Mouse (Mus musculus): ENCODE data around the gene Bmi1. TPM values are rescaled to one million over a fixed set of nuclear protein-coding genes. Genes with fewer than 3 reads are reported as not detected.

The Bmi1 gene
- polyA plus RNA-seq, 1 experiment = 9.0 TPM

DNA sequence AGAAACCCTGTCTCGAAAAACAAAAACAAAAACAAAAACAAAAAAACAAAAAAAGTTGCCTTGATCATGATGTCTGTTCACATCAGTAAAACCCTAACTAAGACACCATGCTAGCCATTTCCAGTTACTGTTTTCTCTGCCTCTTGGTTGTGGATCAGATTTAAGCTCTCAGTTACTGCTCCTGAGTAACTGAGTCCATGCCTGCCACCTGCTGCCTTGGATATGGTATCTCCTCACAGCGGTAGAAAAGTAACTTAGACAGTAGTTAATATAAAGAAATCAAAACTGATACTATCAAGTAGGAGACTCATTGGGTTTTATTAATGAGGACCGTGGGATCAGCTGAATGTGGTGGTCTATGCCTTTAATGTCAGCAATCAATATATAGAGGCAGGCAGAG lies 37.5 kb downstream of the Bmi1 start:
- Histone ChIP-seq H3K27ac (ENCODE audit: insufficient read depth, low read length) (no peak overlapping the region), H3K36me3 (ENCODE audit: control insufficient read depth, insufficient read depth, low read length) (no peaks in the 10 kb centered on the region), H3K4me3 (ENCODE audit: extremely low read depth, insufficient read depth, insufficient read length) (no peak overlapping the region), H3K4me1 (ENCODE audit: control insufficient read depth, insufficient read depth, insufficient read length) (no peaks in the 10 kb centered on the region), H3K27me3 (ENCODE audit: control insufficient read depth, insufficient read depth, low read length) (no peaks in the 10 kb centered on the region)
- WGBS = 80% methylated on average over 3 of the region's 3 CpGs
- TF ChIP-seq CTCF (IDR thresholded peaks at IDR 0.05; ENCODE audit: extremely low read depth, insufficient read depth, insufficient read length, insufficient replicate concordance) = no peak
- TF ChIP-seq POLR2A (IDR thresholded peaks at IDR 0.05; ENCODE audit: low read depth, low read length) = no peak
- no peak for DNase-seq (ENCODE audit: low read depth in 1 of 2, low spot score in 2 of 2)

DNA sequence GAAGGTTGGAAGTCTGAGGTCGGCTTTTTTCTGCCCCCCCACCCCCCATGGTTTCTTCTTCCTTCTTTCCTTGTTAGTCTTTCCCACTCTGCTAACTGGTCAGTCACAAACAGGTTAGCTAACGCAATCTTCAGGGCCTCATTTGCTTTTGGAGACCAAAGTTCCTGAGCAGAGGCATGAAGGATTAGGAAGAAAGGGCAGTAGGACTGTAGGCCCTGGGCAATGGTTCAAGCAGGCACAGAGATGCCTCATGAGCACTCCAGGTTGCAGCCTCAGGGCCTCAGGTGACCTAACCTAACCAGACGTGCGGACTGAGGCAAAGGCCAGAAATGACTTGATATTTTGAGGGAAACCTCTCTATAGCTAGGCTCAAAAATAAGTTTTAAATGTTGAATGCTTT lies 41.7 kb downstream of the Bmi1 start:
- WGBS = 88% methylated on average over 4 of the region's 4 CpGs
- Histone ChIP-seq H3K4me3 (ENCODE audit: extremely low read depth, insufficient read depth, insufficient read length) (no peak overlapping the region), H3K4me1 (ENCODE audit: control insufficient read depth, insufficient read depth, insufficient read length) (no peaks in the 10 kb centered on the region), H3K27ac (ENCODE audit: insufficient read depth, low read length) (no peak overlapping the region), H3K36me3 (ENCODE audit: control insufficient read depth, insufficient read depth, low read length) (no peaks in the 10 kb centered on the region), H3K27me3 (ENCODE audit: control insufficient read depth, insufficient read depth, low read length) (no peaks in the 10 kb centered on the region)
- DNase-seq (ENCODE audit: low read depth in 1 of 2, low spot score in 2 of 2) = no peak
- TF ChIP-seq CTCF (IDR thresholded peaks at IDR 0.05; ENCODE audit: extremely low read depth, insufficient read depth, insufficient read length, insufficient replicate concordance) = no peak

- TF ChIP-seq CTCF (IDR thresholded peaks at IDR 0.05; ENCODE audit: extremely low read depth, insufficient read depth, insufficient read length, insufficient replicate concordance) = no peak
- no peak for TF ChIP-seq POLR2A (IDR thresholded peaks at IDR 0.05; ENCODE audit: low read depth, low read length)
- Histone ChIP-seq H3K27me3 (ENCODE audit: control insufficient read depth, insufficient read depth, low read length) (no peaks in the 10 kb centered on the region), H3K27ac (ENCODE audit: insufficient read depth, low read length) (no peak overlapping the region), H3K4me3 (ENCODE audit: extremely low read depth, insufficient read depth, insufficient read length) (no peak overlapping the region), H3K4me1 (ENCODE audit: control insufficient read depth, insufficient read depth, insufficient read length) (no peaks in the 10 kb centered on the region), H3K36me3 (ENCODE audit: control insufficient read depth, insufficient read depth, low read length) (no peaks in the 10 kb centered on the region)
- no peak for DNase-seq (ENCODE audit: low read depth in 1 of 2, low spot score in 2 of 2)
- 80% methylated on average over 3 of the region's 3 CpGs for WGBS
Measured at GRCm38 (mm10) chr2:18722208-18722830, 45.5 kb downstream of the Bmi1 start.

GRCm38 (mm10) chr2:18724462-18724861 lies 47.6 kb downstream of the Bmi1 start:
- Histone ChIP-seq H3K4me1 (ENCODE audit: control insufficient read depth, insufficient read depth, insufficient read length) (no peaks in the 10 kb centered on the region), H3K27ac (ENCODE audit: insufficient read depth, low read length) (no peak overlapping the region), H3K36me3 (ENCODE audit: control insufficient read depth, insufficient read depth, low read length) (no peaks in the 10 kb centered on the region), H3K4me3 (ENCODE audit: extremely low read depth, insufficient read depth, insufficient read length) (no peak overlapping the region), H3K27me3 (ENCODE audit: control insufficient read depth, insufficient read depth, low read length) (no peaks in the 10 kb centered on the region)
- WGBS = 46% methylated on average over 1 of the region's 1 CpGs
- DNase-seq (ENCODE audit: low read depth in 1 of 2, low spot score in 2 of 2) = no peak
- TF ChIP-seq CTCF (IDR thresholded peaks at IDR 0.05; ENCODE audit: extremely low read depth, insufficient read depth, insufficient read length, insufficient replicate concordance) (no peak), POLR2A (IDR thresholded peaks at IDR 0.05; ENCODE audit: low read depth, low read length) (no peak)

DNA sequence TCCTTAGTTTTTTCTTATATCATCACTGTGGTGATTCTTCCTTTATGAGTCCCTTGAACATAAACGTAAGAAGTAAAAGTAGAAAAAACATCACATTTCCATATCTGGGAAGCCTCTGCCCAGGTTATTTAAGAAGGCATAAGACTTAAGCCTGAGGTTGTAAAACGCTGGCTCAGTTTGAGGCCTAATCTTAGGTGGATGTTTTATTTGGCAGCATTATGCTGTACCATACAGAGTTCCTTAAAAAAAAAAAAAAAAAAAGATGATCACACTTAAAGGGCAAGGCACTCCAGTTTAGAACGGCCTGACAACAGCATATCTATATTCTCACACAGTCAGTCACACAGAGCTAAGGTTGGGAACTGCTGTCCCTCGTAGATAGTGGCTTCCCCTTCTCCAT lies 49.1 kb downstream of the Bmi1 start:
- 84% methylated on average over 4 of the region's 4 CpGs for WGBS
- DNase-seq (ENCODE audit: low read depth in 1 of 2, low spot score in 2 of 2) = no peak
- Histone ChIP-seq H3K27me3 (ENCODE audit: control insufficient read depth, insufficient read depth, low read length) (no peaks in the 10 kb centered on the region), H3K36me3 (ENCODE audit: control insufficient read depth, insufficient read depth, low read length) (no peaks in the 10 kb centered on the region), H3K27ac (ENCODE audit: insufficient read depth, low read length) (no peak overlapping the region), H3K4me3 (ENCODE audit: extremely low read depth, insufficient read depth, insufficient read length) (no peak overlapping the region), H3K4me1 (ENCODE audit: control insufficient read depth, insufficient read depth, insufficient read length) (no peaks in the 10 kb centered on the region)
- TF ChIP-seq CTCF (IDR thresholded peaks at IDR 0.05; ENCODE audit: extremely low read depth, insufficient read depth, insufficient read length, insufficient replicate concordance) (no peak), POLR2A (IDR thresholded peaks at IDR 0.05; ENCODE audit: low read depth, low read length) (no peak)

GRCm38 (mm10) chr2:18731718-18732117 lies 54.9 kb downstream of the Bmi1 start:
- Histone ChIP-seq H3K27ac (ENCODE audit: insufficient read depth, low read length) (no peak overlapping the region), H3K4me1 (ENCODE audit: control insufficient read depth, insufficient read depth, insufficient read length) (no peaks in the 10 kb centered on the region), H3K27me3 (ENCODE audit: control insufficient read depth, insufficient read depth, low read length) (no peaks in the 10 kb centered on the region), H3K36me3 (ENCODE audit: control insufficient read depth, insufficient read depth, low read length) (no peaks in the 10 kb centered on the region), H3K4me3 (ENCODE audit: extremely low read depth, insufficient read depth, insufficient read length) (no peak overlapping the region)
- 82% methylated on average over 9 of the region's 9 CpGs for WGBS
- TF ChIP-seq CTCF (IDR thresholded peaks at IDR 0.05; ENCODE audit: extremely low read depth, insufficient read depth, insufficient read length, insufficient replicate concordance) (no peak), POLR2A (IDR thresholded peaks at IDR 0.05; ENCODE audit: low read depth, low read length) (no peak)
- no peak for DNase-seq (ENCODE audit: low read depth in 1 of 2, low spot score in 2 of 2)

DNA sequence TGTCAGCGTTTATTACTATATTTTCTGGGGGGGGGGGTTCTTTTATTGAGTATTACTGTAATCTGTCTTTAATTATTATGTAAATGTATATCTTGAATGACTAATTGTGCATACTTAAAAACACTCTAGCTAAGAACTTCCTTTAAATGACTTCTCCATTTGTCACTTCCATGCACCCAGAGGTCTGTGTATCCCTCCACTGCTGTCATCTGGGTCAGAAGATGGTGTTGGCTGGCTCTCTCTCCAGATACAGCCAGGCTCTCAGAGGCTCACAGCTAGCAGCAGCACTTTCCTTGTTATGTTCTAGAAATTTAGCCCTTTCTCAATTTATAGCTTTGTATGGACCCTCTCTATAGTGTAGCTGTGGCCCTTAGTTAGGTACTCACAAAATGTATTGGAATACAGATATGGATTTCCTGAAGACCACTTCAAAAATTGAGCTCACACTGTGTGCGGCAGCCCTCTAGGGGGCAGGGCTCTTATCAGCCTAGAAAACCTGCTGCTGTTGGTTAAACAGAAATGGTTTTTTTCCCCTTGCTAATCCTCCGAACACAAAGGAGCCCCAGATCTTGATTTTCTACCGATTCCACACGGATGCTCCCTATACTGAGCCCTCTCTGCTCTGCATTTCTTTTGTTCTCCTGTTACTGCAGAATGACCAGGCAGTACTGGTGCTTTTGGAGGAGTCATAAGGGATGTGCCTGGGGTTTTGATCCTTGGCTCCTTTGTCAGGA lies 57.7 kb downstream of the Bmi1 start:
- WGBS = 45% methylated on average over 5 of the region's 5 CpGs
- no peak overlapping the region for H3K4me3 ChIP-seq (ENCODE audit: extremely low read depth, insufficient read depth, insufficient read length)
- H3K27me3 ChIP-seq (ENCODE audit: control insufficient read depth, insufficient read depth, low read length) = no peaks in the 10 kb centered on the region
- DNase-seq (ENCODE audit: low read depth in 1 of 2, low spot score in 2 of 2) = no peak
- no peak overlapping the region for H3K27ac ChIP-seq (ENCODE audit: insufficient read depth, low read length)
- H3K4me1 ChIP-seq (ENCODE audit: control insufficient read depth, insufficient read depth, insufficient read length) = no peaks in the 10 kb centered on the region
- no peak for TF ChIP-seq POLR2A (IDR thresholded peaks at IDR 0.05; ENCODE audit: low read depth, low read length)
- TF ChIP-seq CTCF (IDR thresholded peaks at IDR 0.05; ENCODE audit: extremely low read depth, insufficient read depth, insufficient read length, insufficient replicate concordance) = no peak
- no peaks in the 10 kb centered on the region for H3K36me3 ChIP-seq (ENCODE audit: control insufficient read depth, insufficient read depth, low read length)

Other genes with a start within 250 kb of the Bmi1 start
- 19.3 and 20.2 TPM in 2 replicates for gene Commd3, start 4.6 kb upstream of the Bmi1 start, polyA plus RNA-seq (2012; rRNA removed)
- 0.51 and 0.80 TPM in 2 replicates for gene Spag6, start 17.0 kb downstream of the Bmi1 start, polyA plus RNA-seq (2012; rRNA removed)

All from spleen, adult 2 months (tissue).